Mouse (Mus musculus): ENCODE results near the gene Pecr.

DNA sequence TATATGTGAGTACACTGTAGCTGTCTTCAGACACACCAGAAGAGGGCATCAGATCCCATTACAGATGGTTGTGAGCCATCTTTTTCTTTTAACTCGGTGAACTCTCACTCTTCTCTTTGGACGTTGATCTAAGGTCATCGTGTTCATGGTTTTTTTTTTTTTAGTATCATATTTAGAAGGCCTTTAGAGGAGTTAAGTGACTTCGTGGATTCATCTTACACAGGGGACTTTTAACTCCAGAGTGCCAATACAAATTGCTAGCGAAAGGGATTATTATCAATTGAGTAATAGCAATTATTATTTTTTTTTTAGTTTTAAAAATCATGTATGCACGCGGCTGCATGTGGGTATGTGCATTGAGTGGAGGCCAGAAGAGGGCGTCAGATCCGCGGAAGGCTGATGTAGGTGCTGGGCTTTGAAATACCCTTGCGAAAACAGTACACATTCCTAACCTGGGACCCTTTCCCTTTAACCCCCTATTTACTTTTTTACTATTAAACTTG is 22.6 kb upstream of the Pecr start:
- TF ChIP-seq EP300 (IDR thresholded peaks at IDR 0.05; ENCODE audit: low read depth) = no peak
- TF ChIP-seq CTCF (IDR thresholded peaks at IDR 0.05; ENCODE audit: low read depth) = peak; percentile 46
